Mouse (Mus musculus) neural tube, embryonic 13.5 days (tissue): ENCODE results near the gene Hoxc11. TPM values are rescaled to one million over a fixed set of nuclear protein-coding genes. Genes with fewer than 3 reads are reported as not detected.

Experiments used
- ATAC-seq: fragments of 200-750 bp; cut with Nextera tagmentation; 2 replicates; pipeline ENCODE4 v1.8.0; 2017; ENCODE audit warnings: low read depth, mild to moderate bottlenecking, moderate TSS enrichment, moderate library complexity
- H3K27ac ChIP-seq: fragments of 300-500 bp; sonication (generic); replicated peaks from 2 replicates; pipeline ENCODE4 v1.5.1; 2015; ENCODE audit warnings: moderate library complexity, mild to moderate bottlenecking, inconsistent platforms
- H3K27me3 ChIP-seq: fragments of 300-500 bp; sonication (generic); 2 replicates; pipeline ENCODE4 v1.6.1; 2015; ENCODE audit warnings: mild to moderate bottlenecking, inconsistent platforms
- H3K36me3 ChIP-seq: fragments of 300-500 bp; sonication (generic); 2 replicates; pipeline ENCODE4 v1.6.1; 2015; ENCODE audit warnings: mild to moderate bottlenecking, inconsistent platforms
- H3K4me1 ChIP-seq: fragments of 300-500 bp; sonication (generic); replicated peaks from 2 replicates; pipeline ENCODE4 v1.6.1; 2015; ENCODE audit warnings: inconsistent platforms
- H3K4me2 ChIP-seq: fragments of 300-500 bp; sonication (generic); 2 replicates; pipeline ENCODE4 v1.6.1; 2015; ENCODE audit warnings: inconsistent platforms, mild to moderate bottlenecking, moderate library complexity
- H3K4me3 ChIP-seq: fragments of 300-500 bp; sonication (generic); 2 replicates; pipeline ENCODE4 v1.5.1; 2015; ENCODE audit warnings: mild to moderate bottlenecking, inconsistent platforms
- H3K9ac ChIP-seq: fragments of 300-500 bp; sonication (generic); 2 replicates; pipeline ENCODE4 v1.6.1; 2015; ENCODE audit warnings: moderate library complexity, mild to moderate bottlenecking, inconsistent platforms
- H3K9me3 ChIP-seq: fragments of 300-500 bp; sonication (generic); 2 replicates; pipeline ENCODE4 v1.6.1; 2016; ENCODE audit warnings: inconsistent platforms
- WGBS: fragments of 180-500 bp; shearing (Covaris S2); methylation state at CpG from one replicate; pipeline ENCODE4 v1.1.7; 2015; 5-methylcytosine and 5-hydroxymethylcytosine counted together
- polyA plus RNA-seq: library from polyadenylated mRNA; unstranded; fragments of >200 nt; fragmentation: Nextera tagmentation; extraction: Ambion mirVana; gene quantifications from 2 replicates; pipeline ENCODE4 v1.2.1, GENCODE M21; 2015

Hoxc11 gene
- polyA plus RNA-seq, 1 experiment from 2014 or later = 2.6 TPM

GRCm38 (mm10) chr15:102955833-102956640 lies 1.8 kb downstream of the Hoxc11 start:
- ATAC-seq = no peak
- no peaks in the 10 kb centered on the region for H3K9me3 ChIP-seq
- H3K27me3 ChIP-seq = peaks cover 99% of the 10 kb centered on the region
- H3K9ac ChIP-seq = peak overlapping the region; percentile 68
- peak overlapping the region; percentile 39 for H3K4me3 ChIP-seq
- H3K36me3 ChIP-seq = no peaks in the 10 kb centered on the region
- whole genome bisulfite sequencing = under 1% methylated on average over 39 of the region's 40 CpGs
- 0 out of 2 replicates have a peak, but pooled peaks cover 7% of the 10 kb centered on the region for H3K4me1 ChIP-seq
- peak overlapping the region; percentile 46 for H3K4me2 ChIP-seq
- H3K27ac ChIP-seq = peak overlapping the region; percentile 59

DNA sequence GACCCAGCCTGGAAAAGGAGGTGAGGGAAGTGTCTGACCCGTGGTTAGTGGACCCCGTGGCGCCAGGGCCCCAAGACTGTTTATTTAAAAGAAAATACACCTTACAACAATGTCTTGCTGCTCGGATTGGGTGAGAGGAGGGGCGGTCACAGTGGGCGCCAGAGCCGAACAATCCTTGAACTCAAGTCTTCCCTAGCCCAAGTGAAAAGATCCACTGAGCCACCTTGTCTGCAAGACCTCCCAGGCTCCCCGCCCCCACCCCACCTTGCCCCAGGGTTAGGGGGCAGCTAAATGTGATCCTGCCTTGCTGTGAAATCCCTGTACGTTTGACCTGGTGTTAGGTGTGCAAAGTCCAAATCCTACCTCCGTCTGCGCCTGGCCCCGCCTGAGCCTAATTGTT lies 2.7 kb downstream of the Hoxc11 start:
- Histone ChIP-seq H3K36me3 (no peaks in the 10 kb centered on the region), H3K27ac (peak overlapping the region; percentile 59; the same call in 1 of the 2 replicates), H3K9me3 (no peaks in the 10 kb centered on the region), H3K9ac (peak overlapping the region; percentile 68), H3K27me3 (peaks cover 99% of the 10 kb centered on the region), H3K4me1 (0 out of 2 replicates have a peak, but pooled peaks cover 7% of the 10 kb centered on the region), H3K4me3 (peak overlapping the region; percentile 39), H3K4me2 (peak overlapping the region; percentile 46)
- ATAC-seq = no peak
- 3% methylated on average over 12 of the region's 12 CpGs for WGBS

GRCm38 (mm10) chr15:102959663-102960191 lies 5.5 kb downstream of the Hoxc11 start:
- peak overlapping the region; percentile 47 for H3K4me2 ChIP-seq
- H3K27ac ChIP-seq = peak overlapping the region; percentile 78
- peaks cover 96% of the 10 kb centered on the region for H3K27me3 ChIP-seq
- peak overlapping the region; percentile 44 for H3K9ac ChIP-seq
- H3K36me3 ChIP-seq = no peaks in the 10 kb centered on the region
- peak overlapping the region; percentile 20 for H3K4me3 ChIP-seq
- no peaks in the 10 kb centered on the region for H3K9me3 ChIP-seq
- ATAC-seq = peak; percentile 41; the same call in 1 of the 2 replicates
- WGBS = under 1% methylated on average over 13 of the region's 13 CpGs
- peaks cover 20% of the 10 kb centered on the region; the same call in 1 of the 2 replicates for H3K4me1 ChIP-seq

DNA sequence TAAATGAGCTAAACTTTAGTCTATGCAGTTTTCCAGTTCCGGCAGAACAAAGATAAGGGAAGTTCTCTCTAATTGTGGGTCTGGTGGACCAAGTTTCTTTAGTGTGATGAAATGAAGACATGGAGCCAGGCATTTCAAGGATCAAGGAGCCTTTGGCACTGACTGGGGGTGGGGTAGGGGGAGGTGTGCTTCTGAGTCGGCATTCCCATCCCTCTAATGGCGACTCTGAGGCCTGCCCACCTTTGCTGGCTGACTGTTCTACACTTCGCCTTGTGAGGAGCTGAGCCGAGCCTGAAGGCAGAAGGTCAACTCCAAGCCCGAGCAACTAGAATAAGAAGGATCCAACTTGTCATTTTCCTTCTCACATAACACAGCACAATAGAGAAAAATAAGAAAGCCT lies 7.5 kb downstream of the Hoxc11 start:
- H3K27me3 ChIP-seq = peaks cover 96% of the 10 kb centered on the region

GRCm38 (mm10) chr15:102962492-102962891 lies 8.3 kb downstream of the Hoxc11 start:
- H3K4me3 ChIP-seq = peak overlapping the region; percentile 90
- H3K4me2 ChIP-seq = peak overlapping the region; percentile 91
- peaks cover 96% of the 10 kb centered on the region for H3K27me3 ChIP-seq
- no peaks in the 10 kb centered on the region for H3K9me3 ChIP-seq
- WGBS = 2% methylated on average over 13 of the region's 13 CpGs
- H3K4me1 ChIP-seq = peaks cover 31% of the 10 kb centered on the region
- H3K9ac ChIP-seq = peak overlapping the region; percentile 75
- peak overlapping the region; percentile 75 for H3K27ac ChIP-seq
- no peak for ATAC-seq
- no peaks in the 10 kb centered on the region for H3K36me3 ChIP-seq

More for the DNA sequence above, 7.5 kb downstream of the Hoxc11 start:
- peak overlapping the region; percentile 23 for H3K4me3 ChIP-seq
- no peaks in the 10 kb centered on the region for H3K36me3 ChIP-seq
- peaks cover 23% of the 10 kb centered on the region for H3K4me1 ChIP-seq
- H3K27ac ChIP-seq = peak overlapping the region; percentile 52
- no peaks in the 10 kb centered on the region for H3K9me3 ChIP-seq
- ATAC-seq = no peak
- WGBS = under 1% methylated on average over 6 of the region's 6 CpGs
- peak overlapping the region; percentile 47 for H3K4me2 ChIP-seq
- H3K9ac ChIP-seq = peak overlapping the region; percentile 57

DNA sequence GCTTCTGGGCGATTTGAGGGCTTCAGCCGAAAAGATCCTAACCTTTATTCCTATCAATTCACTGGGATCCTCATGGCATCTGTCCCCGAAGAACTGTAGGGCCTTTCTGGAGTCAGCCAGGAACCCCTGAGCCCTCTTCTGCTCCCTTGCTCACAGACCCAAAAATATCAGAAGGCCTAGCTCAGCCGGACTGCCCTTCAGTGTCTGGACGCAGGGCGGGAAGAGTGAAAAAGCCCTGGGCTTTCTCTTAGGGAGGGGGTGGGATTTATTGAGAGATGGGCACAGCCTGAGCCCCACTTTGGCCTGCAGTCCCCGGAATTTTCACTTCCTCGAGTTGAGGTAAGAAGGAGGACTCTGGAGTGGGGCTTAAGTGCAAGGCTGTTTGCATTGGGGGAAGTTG lies 9.0 kb downstream of the Hoxc11 start:
- Histone ChIP-seq H3K36me3 (no peaks in the 10 kb centered on the region), H3K9ac (peak overlapping the region; percentile 75), H3K27ac (peak overlapping the region; percentile 75), H3K4me2 (peak overlapping the region; percentile 91), H3K4me1 (peaks cover 31% of the 10 kb centered on the region), H3K4me3 (peak overlapping the region; percentile 90), H3K9me3 (no peaks in the 10 kb centered on the region), H3K27me3 (peaks cover 94% of the 10 kb centered on the region)
- ATAC-seq = no peak
- 4% methylated on average over 8 of the region's 8 CpGs for WGBS

DNA sequence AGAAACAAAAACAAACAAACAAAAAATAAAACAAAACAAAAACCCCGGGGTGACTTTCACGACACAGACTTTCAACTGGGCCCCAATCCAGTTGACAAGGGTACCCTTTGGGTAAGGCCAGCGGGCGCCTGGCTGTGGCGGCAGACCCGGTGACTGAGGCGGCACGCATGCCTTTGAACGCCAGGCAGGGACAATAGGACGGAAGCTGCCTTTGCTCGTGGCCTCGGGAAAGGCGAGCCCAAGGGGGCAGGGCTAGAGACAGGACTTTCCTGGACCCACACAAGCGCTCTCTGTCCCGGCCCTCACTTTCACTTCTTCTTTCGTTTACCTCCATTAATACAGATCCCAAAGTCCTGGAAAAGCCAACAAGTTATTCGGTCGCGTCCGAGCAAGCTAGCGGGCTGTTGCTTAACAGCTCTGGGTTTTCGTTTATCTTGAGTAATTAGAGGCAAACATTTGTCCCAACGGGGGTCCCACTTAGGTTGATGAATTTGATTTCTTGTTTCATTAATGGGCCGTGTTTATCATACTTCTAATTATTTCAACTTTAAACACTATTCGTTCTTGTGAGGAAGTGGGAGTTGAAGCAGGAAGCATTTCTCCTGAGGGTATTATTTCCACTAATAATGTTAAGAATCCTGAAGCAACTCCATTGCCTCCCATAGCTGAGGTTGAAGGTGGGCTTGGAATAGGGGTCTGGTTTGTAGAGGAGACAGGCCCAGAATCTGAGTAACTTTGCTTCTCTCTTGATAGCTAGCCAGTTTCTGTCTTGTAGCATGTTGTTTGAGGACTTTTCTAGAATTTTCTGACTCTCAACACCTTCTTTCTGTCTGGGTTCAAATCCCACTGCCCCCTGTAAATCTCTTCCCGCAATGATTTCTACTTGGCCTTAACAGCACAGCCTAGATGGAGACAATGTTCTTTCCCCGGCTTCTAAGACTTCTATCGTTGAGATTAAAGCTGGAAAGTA lies 9.7 kb downstream of the Hoxc11 start:
- Histone ChIP-seq H3K36me3 (no peaks in the 10 kb centered on the region), H3K4me3 (peak overlapping the region; percentile 90), H3K9ac (peak overlapping the region; percentile 75), H3K27ac (peak overlapping the region; percentile 75), H3K9me3 (no peaks in the 10 kb centered on the region), H3K27me3 (peaks cover 93% of the 10 kb centered on the region), H3K4me1 (peaks cover 31% of the 10 kb centered on the region), H3K4me2 (peak overlapping the region; percentile 91)
- WGBS = 2% methylated on average over 28 of the region's 28 CpGs
- ATAC-seq = no peak

DNA sequence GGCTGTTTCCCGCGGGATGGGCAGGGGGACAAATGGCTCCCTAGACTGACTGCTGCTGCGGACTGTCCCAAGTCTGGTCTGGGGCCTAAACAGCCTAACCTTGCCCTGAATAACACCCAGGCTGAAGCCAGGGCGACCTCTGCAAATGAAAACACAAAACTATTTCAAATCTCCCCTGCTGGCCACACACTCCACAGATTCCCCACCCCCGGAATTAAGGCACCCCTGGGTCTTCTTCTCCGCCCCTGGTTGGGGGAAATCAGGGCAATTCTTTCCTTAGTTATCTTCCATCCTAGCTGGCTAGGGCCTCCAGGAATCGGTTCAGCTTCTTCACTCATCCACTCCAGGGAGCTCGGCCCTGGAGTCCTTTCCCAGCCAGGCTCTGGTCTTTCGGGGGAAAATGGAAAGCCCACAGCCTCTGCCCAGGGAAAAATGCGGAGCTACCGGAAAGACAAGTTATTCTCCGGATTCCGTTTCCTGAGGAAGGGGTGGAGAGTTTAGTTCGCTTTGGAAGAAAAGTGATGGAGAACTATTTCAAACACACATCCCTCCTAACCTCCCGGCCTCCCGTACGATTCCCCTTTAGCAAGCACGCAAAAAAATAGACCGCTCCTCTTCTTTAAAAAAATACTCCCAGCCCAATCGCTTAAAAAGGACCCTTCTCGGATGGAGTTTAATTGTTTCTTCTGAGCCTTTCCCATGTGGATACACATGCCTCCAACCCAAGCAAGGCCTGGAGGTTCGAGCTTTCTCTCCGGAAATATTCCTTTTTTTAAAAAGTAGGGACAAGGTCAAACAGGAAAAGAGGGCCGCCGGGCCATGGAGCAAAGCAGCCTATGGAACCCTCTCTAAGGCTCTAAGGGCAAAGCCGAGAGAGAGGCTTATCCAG lies 11.0 kb downstream of the Hoxc11 start:
- Histone ChIP-seq H3K4me3 (peak overlapping the region; percentile 90), H3K36me3 (no peaks in the 10 kb centered on the region), H3K27ac (peak overlapping the region; percentile 75), H3K4me1 (peaks cover 30% of the 10 kb centered on the region), H3K27me3 (peaks cover 95% of the 10 kb centered on the region), H3K9me3 (no peaks in the 10 kb centered on the region), H3K9ac (peak overlapping the region; percentile 75), H3K4me2 (peak overlapping the region; percentile 91)
- ATAC-seq = no peak
- 10% methylated on average over 26 of the region's 26 CpGs for WGBS

- H3K27ac ChIP-seq = peak overlapping the region; percentile 88
- H3K4me2 ChIP-seq = peak overlapping the region; percentile 91
- WGBS = 3% methylated on average over 30 of the region's 30 CpGs
- H3K4me3 ChIP-seq = peak overlapping the region; percentile 90
- no peaks in the 10 kb centered on the region for H3K36me3 ChIP-seq
- peak; percentile 90 for ATAC-seq
- H3K27me3 ChIP-seq = peaks cover 92% of the 10 kb centered on the region
- H3K9ac ChIP-seq = peak overlapping the region; percentile 100
- peaks cover 38% of the 10 kb centered on the region for H3K4me1 ChIP-seq
- H3K9me3 ChIP-seq = no peaks in the 10 kb centered on the region
Measured at GRCm38 (mm10) chr15:102965892-102966775, 11.9 kb downstream of the Hoxc11 start.

GRCm38 (mm10) chr15:102966776-102967311 lies 12.6 kb downstream of the Hoxc11 start, which contains the start of gene Hoxc10:
Gene Hoxc10 (plus strand): TSS chr15:102966796.
- Histone ChIP-seq H3K9me3 (no peaks in the 10 kb centered on the region), H3K9ac (peak within 1 kb of the TSS; percentile 100), H3K27ac (peak within 1 kb of the TSS; percentile 88), H3K27me3 (peaks cover 89% of the 10 kb centered on the region), H3K4me3 (peak within 1 kb of the TSS; percentile 90), H3K4me2 (peak within 1 kb of the TSS; percentile 91), H3K4me1 (peaks cover 42% of the 10 kb centered on the region), H3K36me3 (no peaks in the 10 kb centered on the region)
- 2% methylated on average over 27 of the region's 27 CpGs for WGBS
- peak; percentile 71 for ATAC-seq
